In the genomic region with DNA sequence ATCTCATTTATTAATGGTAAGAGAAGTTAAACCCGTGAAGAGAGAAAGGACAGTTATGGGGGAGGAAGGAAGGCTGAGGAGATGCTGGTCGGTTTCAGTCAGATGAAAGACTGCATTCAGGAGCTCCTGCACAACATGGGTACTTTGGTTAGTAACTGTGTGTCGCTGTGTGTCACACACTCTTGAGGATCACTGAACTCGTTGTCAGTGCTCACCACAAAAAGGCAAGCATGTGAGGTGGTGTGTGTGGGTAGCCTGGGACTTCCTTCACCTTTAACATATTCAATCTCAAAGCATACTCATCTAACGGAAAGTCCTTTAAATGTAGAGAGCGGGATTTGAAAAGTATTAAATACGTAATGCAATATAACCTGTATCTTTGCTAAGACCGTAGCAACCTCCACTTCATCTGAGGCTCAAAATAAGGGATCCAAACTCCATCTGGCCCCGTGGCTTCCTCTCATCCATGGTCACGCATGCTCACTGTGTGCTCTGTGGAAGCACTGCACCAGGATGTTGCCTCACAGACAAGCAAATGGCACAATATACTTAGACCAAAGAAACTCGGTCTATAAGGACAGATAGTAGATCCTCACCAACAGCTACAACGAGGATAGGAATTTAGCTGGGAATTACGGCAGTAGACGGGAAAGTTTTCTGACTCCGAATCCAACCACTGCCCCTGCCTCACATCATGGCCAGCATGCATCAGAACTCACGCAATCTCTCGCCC, we compare ENCODE assay signal across 18 mouse cellular contexts. TPM values are rescaled to one million over a fixed set of nuclear protein-coding genes. Genes with fewer than 3 reads are reported as not detected.
A peak's percentile ranks its signal among the peaks of the same experiment; 100 is the strongest.
DNase-seq lines count a peak whose midpoint lies in the region; ATAC-seq lines count a peak whose summit lies in the region.
"Had no signal": no experiment of that assay in that cellular context is flagged by ENCODE, and none has a peak within 500 bp of the region (broad histone marks: within the 10 kb centered on the region; RNA-seq: fewer than 3 reads in every experiment).

No protein-coding gene starts in this region.

- intact Hi-C loops in left cerebral cortex, postnatal 25 days (cut with DNase I) = no loop called here

- H3K4me3 ChIP-seq in forebrain, embryonic 16.5 days (replicated peaks; ENCODE audit: low read length) = no peak overlapping the region
- H3K4me3 ChIP-seq: embryonic facial prominence, embryonic 15.5 days; heart, embryonic 15.5 days; hindbrain, embryonic 12.5 days; stomach, embryonic 15.5 days had no signal

- H3K9me3 ChIP-seq in forebrain, embryonic 16.5 days (ENCODE audit: control insufficient read depth, low read length) = no peaks in the 10 kb centered on the region
- H3K9me3 ChIP-seq: embryonic facial prominence, embryonic 15.5 days; heart, embryonic 15.5 days; hindbrain, embryonic 12.5 days; stomach, embryonic 15.5 days had no signal

- peak; percentile 67 for DNase-seq in thymus, postnatal 0 days (ENCODE audit: low spot score)
- DNase-seq in thymus, postnatal 10 days (ENCODE audit: low spot score in 2 of 2) = no peak
- peak; percentile 38 to 53 for DNase-seq in thymus, postnatal 36 days
- DNase-seq in left cerebral cortex, postnatal 25 days (ENCODE audit: low spot score in 2 of 2) = no peak
- DNase-seq: adrenal gland, postnatal 25 days; cerebellum, adult 8-10 months; kidney, adult 11 months; kidney, postnatal 25 days; layer of hippocampus, adult 9-11 months; midbrain, embryonic 14.5 days had no signal

- no peaks in the 10 kb centered on the region for H3K27me3 ChIP-seq in forebrain, embryonic 16.5 days (replicated peaks; ENCODE audit: control insufficient read depth, insufficient read depth, low read length)
- H3K27me3 ChIP-seq: embryonic facial prominence, embryonic 15.5 days; heart, embryonic 15.5 days; hindbrain, embryonic 12.5 days; stomach, embryonic 15.5 days had no signal

- no peak overlapping the region for H3K9ac ChIP-seq in forebrain, embryonic 16.5 days (replicated peaks; ENCODE audit: low read depth, low read length)
- H3K9ac ChIP-seq: embryonic facial prominence, embryonic 15.5 days; heart, embryonic 15.5 days; hindbrain, embryonic 12.5 days; stomach, embryonic 15.5 days had no signal

- no peaks in the 10 kb centered on the region for H3K36me3 ChIP-seq in forebrain, embryonic 16.5 days (ENCODE audit: control insufficient read depth, insufficient read depth)
- H3K36me3 ChIP-seq: embryonic facial prominence, embryonic 15.5 days; heart, embryonic 15.5 days; hindbrain, embryonic 12.5 days; stomach, embryonic 15.5 days had no signal

- no peak overlapping the region for H3K4me2 ChIP-seq in forebrain, embryonic 16.5 days (ENCODE audit: low read length)
- H3K4me2 ChIP-seq: embryonic facial prominence, embryonic 15.5 days; heart, embryonic 15.5 days; hindbrain, embryonic 12.5 days; stomach, embryonic 15.5 days had no signal

- H3K4me1 ChIP-seq in forebrain, embryonic 16.5 days (replicated peaks; ENCODE audit: control insufficient read depth, insufficient read depth, low read length) = peaks cover 14% of the 10 kb centered on the region
- H3K4me1 ChIP-seq: stomach, embryonic 15.5 days had no signal

- H3K27ac ChIP-seq in forebrain, embryonic 16.5 days (ENCODE audit: low read length) = no peak overlapping the region
- H3K27ac ChIP-seq: embryonic facial prominence, embryonic 15.5 days; heart, embryonic 15.5 days; hindbrain, embryonic 12.5 days; stomach, embryonic 15.5 days had no signal

- 87% methylated on average over 17 of the region's 17 CpGs for WGBS in forebrain, embryonic 16.5 days

- ATAC-seq in activated CD4-positive, CD25-positive, alpha-beta regulatory T cell, adult 4 months = peak; percentile 86
- ATAC-seq in megakaryocyte progenitor cell, adult 5-6 weeks (replicated peaks; ENCODE audit: poor library complexity) = peak; percentile 76
- no peak for ATAC-seq in forebrain, embryonic 16.5 days
- ATAC-seq in erythroid progenitor cell, adult 5-6 weeks (replicated peaks; ENCODE audit: low FRiP score, poor library complexity, severe bottlenecking) = no peak

RNA-seq across cellular contexts. Expression of gene Rapgef2, which starts 58.8 kb away (rescaled TPM):
- 4.3 and 5.7 TPM in 2 replicates for polyA plus RNA-seq in thymus, postnatal 0 days (2015; fragmentation: Nextera tagmentation; extraction: Ambion mirVana)
- polyA plus RNA-seq in activated CD4-positive, CD25-positive, alpha-beta regulatory T cell, adult 4 months (2017; shearing (Covaris generic)) = 1 to 10 TPM; 4.3 to 5.8 TPM
- 15.1 and 17.5 TPM in 2 replicates for total RNA-seq in megakaryocyte progenitor cell, adult 5-6 weeks (2015)
- total RNA-seq in megakaryocyte progenitor cell, adult 5-6 weeks (2017) = 12.4 and 14.4 TPM in 2 replicates
- 10.8 and 13.4 TPM in 2 replicates for polyA plus RNA-seq in forebrain, embryonic 16.5 days (2015; fragmentation: Nextera tagmentation; extraction: Ambion mirVana)
- 2.1 and 7.6 TPM in 2 replicates for total RNA-seq in erythroid progenitor cell, adult 5-6 weeks (2015; ENCODE audit: low replicate concordance)
- total RNA-seq in erythroid progenitor cell, adult 5-6 weeks (2017; ENCODE audit: low replicate concordance) = 0.38 and 2.8 TPM in 2 replicates
- 100 to 1,000 TPM; 120 to 126 TPM for total RNA-seq in left cerebral cortex, postnatal 25 days (2021)

Comparison
In these comparisons a context has a peak if more than half of its experiments do, and no peak if none do; other contexts are left out.
1. DNase-seq: peak in thymus, postnatal 0 days (single experiment) and thymus, postnatal 36 days (2 of 2); none in thymus, postnatal 10 days (0 of 2) and left cerebral cortex, postnatal 25 days (0 of 2).
2. ATAC-seq: peak in activated CD4-positive, CD25-positive, alpha-beta regulatory T cell, adult 4 months (single experiment) and megakaryocyte progenitor cell, adult 5-6 weeks (single experiment); none in forebrain, embryonic 16.5 days (single experiment) and erythroid progenitor cell, adult 5-6 weeks (single experiment).
3. RNA of gene Rapgef2, which starts 58.8 kb away (total RNA-seq): 120 to 126 TPM in left cerebral cortex, postnatal 25 days; 12.4 to 17.5 TPM in megakaryocyte progenitor cell, adult 5-6 weeks and 0.38 to 7.6 TPM in erythroid progenitor cell, adult 5-6 weeks; every median in the first group is over 4 times any median in the second.